Mouse (Mus musculus) hindbrain, embryonic 15.5 days (tissue): ENCODE measurements around the gene Dlx5. TPM values are rescaled to one million over a fixed set of nuclear protein-coding genes. Genes with fewer than 3 reads are reported as not detected.

Source experiments
- ATAC-seq: fragments of 200-750 bp; cut with Nextera tagmentation; 2 replicates; pipeline ENCODE4 v1.8.0; 2017; ENCODE audit warnings: low read depth, moderate number of reproducible peaks, moderate TSS enrichment; ENCODE audit not compliant: low FRiP score
- H3K27ac ChIP-seq: fragments of 300-500 bp; sonication (generic); replicated peaks from 2 replicates; pipeline ENCODE4 v1.5.1; 2015; ENCODE audit warnings: mild to moderate bottlenecking, inconsistent platforms
- H3K27me3 ChIP-seq: fragments of 300-500 bp; sonication (generic); 2 replicates; pipeline ENCODE4 v1.6.1; 2015; ENCODE audit warnings: control low read depth, inconsistent platforms
- H3K36me3 ChIP-seq: fragments of 300-500 bp; sonication (generic); 2 replicates; pipeline ENCODE4 v1.6.1; 2015; ENCODE audit warnings: control low read depth, inconsistent platforms
- H3K4me1 ChIP-seq: fragments of 300-500 bp; sonication (generic); replicated peaks from 2 replicates; pipeline ENCODE4 v1.6.1; 2015; ENCODE audit warnings: control low read depth, inconsistent platforms
- H3K4me2 ChIP-seq: fragments of 300-500 bp; sonication (generic); 2 replicates; pipeline ENCODE4 v1.6.1; 2015; ENCODE audit warnings: moderate library complexity, mild to moderate bottlenecking, inconsistent platforms
- H3K4me3 ChIP-seq: fragments of 300-500 bp; sonication (generic); 2 replicates; pipeline ENCODE4 v1.5.1; 2015; ENCODE audit warnings: mild to moderate bottlenecking, inconsistent platforms
- H3K9ac ChIP-seq: fragments of 300-500 bp; sonication (generic); 2 replicates; pipeline ENCODE4 v1.6.1; 2015; ENCODE audit warnings: inconsistent platforms
- H3K9me3 ChIP-seq: fragments of 300-500 bp; sonication (generic); 2 replicates; pipeline ENCODE4 v1.6.1; 2016; ENCODE audit warnings: control low read depth, inconsistent platforms
- WGBS: fragments of 180-500 bp; shearing (Covaris S2); methylation state at CpG from one replicate; pipeline ENCODE4 v1.1.7; 2015; 5-methylcytosine and 5-hydroxymethylcytosine counted together
- polyA plus RNA-seq: library from polyadenylated mRNA; unstranded; fragments of >200 nt; fragmentation: Nextera tagmentation; extraction: Ambion mirVana; gene quantifications from 2 replicates; pipeline ENCODE4 v1.2.1, GENCODE M21; 2015

Gene Dlx5
- polyA plus RNA-seq, 1 experiment from 2014 or later: 2.0 TPM

- Histone ChIP-seq H3K4me3 (no peak overlapping the region), H3K9me3 (no peaks in the 10 kb centered on the region), H3K36me3 (no peaks in the 10 kb centered on the region), H3K4me2 (no peak overlapping the region), H3K4me1 (no peaks in the 10 kb centered on the region), H3K9ac (no peak overlapping the region), H3K27ac (no peak overlapping the region), H3K27me3 (peaks cover 89% of the 10 kb centered on the region)
- WGBS: under 1% methylated on average over 24 of the region's 25 CpGs
- no peak; the same call in 1 of the 2 replicates for ATAC-seq
Measured at GRCm38 (mm10) chr6:6874073-6874771, 7.7 kb downstream of the Dlx5 start.

- Histone ChIP-seq H3K27ac (no peak overlapping the region), H3K36me3 (no peaks in the 10 kb centered on the region), H3K4me1 (no peaks in the 10 kb centered on the region), H3K27me3 (peaks cover 90% of the 10 kb centered on the region), H3K9me3 (no peaks in the 10 kb centered on the region), H3K9ac (no peak overlapping the region), H3K4me2 (no peak overlapping the region), H3K4me3 (no peak overlapping the region)
- no peak for ATAC-seq
- under 1% methylated on average over 19 of the region's 19 CpGs for WGBS
Measured at GRCm38 (mm10) chr6:6873476-6874072, 8.3 kb downstream of the Dlx5 start.

- Histone ChIP-seq H3K4me1 (no peaks in the 10 kb centered on the region), H3K27ac (no peak overlapping the region), H3K27me3 (peaks cover 89% of the 10 kb centered on the region), H3K9ac (no peak overlapping the region), H3K4me3 (no peak overlapping the region), H3K9me3 (no peaks in the 10 kb centered on the region), H3K36me3 (no peaks in the 10 kb centered on the region), H3K4me2 (no peak overlapping the region)
- WGBS: 3% methylated on average over 5 of the region's 5 CpGs
- ATAC-seq: no peak
Measured at GRCm38 (mm10) chr6:6872873-6873272, 9.0 kb downstream of the Dlx5 start.

GRCm38 (mm10) chr6:6871692-6872091 lies 10.2 kb downstream of the Dlx5 start:
- 5% methylated on average over 5 of the region's 5 CpGs for WGBS
- no peaks in the 10 kb centered on the region for H3K36me3 ChIP-seq
- H3K9ac ChIP-seq: no peak overlapping the region
- no peak overlapping the region for H3K4me2 ChIP-seq
- peaks cover 89% of the 10 kb centered on the region for H3K27me3 ChIP-seq
- H3K4me1 ChIP-seq: no peaks in the 10 kb centered on the region
- H3K9me3 ChIP-seq: no peaks in the 10 kb centered on the region
- no peak overlapping the region for H3K4me3 ChIP-seq
- ATAC-seq: no peak
- H3K27ac ChIP-seq: no peak overlapping the region

- no peaks in the 10 kb centered on the region for H3K4me1 ChIP-seq
- no peaks in the 10 kb centered on the region for H3K36me3 ChIP-seq
- ATAC-seq: no peak
- H3K27me3 ChIP-seq: peaks cover 89% of the 10 kb centered on the region
- no peaks in the 10 kb centered on the region for H3K9me3 ChIP-seq
- H3K4me3 ChIP-seq: no peak overlapping the region
- no peak overlapping the region for H3K4me2 ChIP-seq
- no peak overlapping the region for H3K27ac ChIP-seq
- H3K9ac ChIP-seq: no peak overlapping the region
- 2% methylated on average over 7 of the region's 7 CpGs for WGBS
Measured at GRCm38 (mm10) chr6:6870876-6871420, 10.9 kb downstream of the Dlx5 start.

- no peak overlapping the region for H3K27ac ChIP-seq
- peaks cover 90% of the 10 kb centered on the region for H3K27me3 ChIP-seq
- no peak for ATAC-seq
- H3K9me3 ChIP-seq: no peaks in the 10 kb centered on the region
- 0% methylated on average over 11 of the region's 11 CpGs for WGBS
- no peak overlapping the region for H3K4me2 ChIP-seq
- H3K36me3 ChIP-seq: no peaks in the 10 kb centered on the region
- no peak overlapping the region for H3K4me3 ChIP-seq
- H3K4me1 ChIP-seq: no peaks in the 10 kb centered on the region
- no peak overlapping the region for H3K9ac ChIP-seq
Measured at GRCm38 (mm10) chr6:6869961-6870800, 11.7 kb downstream of the Dlx5 start.

GRCm38 (mm10) chr6:6869041-6869685 lies 12.7 kb downstream of the Dlx5 start:
- H3K9ac ChIP-seq: no peak overlapping the region
- no peaks in the 10 kb centered on the region for H3K4me1 ChIP-seq
- H3K27ac ChIP-seq: no peak overlapping the region
- H3K36me3 ChIP-seq: no peaks in the 10 kb centered on the region
- H3K4me3 ChIP-seq: no peak overlapping the region
- ATAC-seq: no peak
- H3K27me3 ChIP-seq: peaks cover 92% of the 10 kb centered on the region
- no peaks in the 10 kb centered on the region for H3K9me3 ChIP-seq
- 3% methylated on average over 13 of the region's 13 CpGs for WGBS
- H3K4me2 ChIP-seq: no peak overlapping the region

GRCm38 (mm10) chr6:6867031-6867430 lies 14.9 kb downstream of the Dlx5 start:
- no peak for ATAC-seq

GRCm38 (mm10) chr6:6864441-6865440 lies 17.1 kb downstream of the Dlx5 start:
- no peaks in the 10 kb centered on the region for H3K36me3 ChIP-seq
- WGBS: 2% methylated on average over 36 of the region's 36 CpGs
- no peak for ATAC-seq
- H3K27me3 ChIP-seq: peaks cover 77% of the 10 kb centered on the region
- H3K4me2 ChIP-seq: no peak overlapping the region
- H3K27ac ChIP-seq: no peak overlapping the region
- peaks cover 17% of the 10 kb centered on the region for H3K4me1 ChIP-seq
- no peak overlapping the region for H3K4me3 ChIP-seq
- H3K9ac ChIP-seq: no peak overlapping the region
- H3K9me3 ChIP-seq: no peaks in the 10 kb centered on the region

More at GRCm38 (mm10) chr6:6867031-6867430, 14.9 kb downstream of the Dlx5 start:
- H3K9ac ChIP-seq: no peak overlapping the region
- H3K9me3 ChIP-seq: no peaks in the 10 kb centered on the region
- H3K36me3 ChIP-seq: no peaks in the 10 kb centered on the region
- WGBS: under 1% methylated on average over 9 of the region's 9 CpGs
- H3K4me3 ChIP-seq: no peak overlapping the region
- peaks cover 17% of the 10 kb centered on the region for H3K4me1 ChIP-seq
- H3K27ac ChIP-seq: no peak overlapping the region
- peaks cover 87% of the 10 kb centered on the region for H3K27me3 ChIP-seq
- no peak overlapping the region for H3K4me2 ChIP-seq

- no peaks in the 10 kb centered on the region for H3K9me3 ChIP-seq
- peaks cover 78% of the 10 kb centered on the region for H3K27me3 ChIP-seq
- H3K4me2 ChIP-seq: peak overlapping the region; percentile 62
- no peak overlapping the region for H3K27ac ChIP-seq
- no peaks in the 10 kb centered on the region for H3K36me3 ChIP-seq
- WGBS: under 1% methylated on average over 20 of the region's 21 CpGs
- peak overlapping the region; percentile 33 for H3K4me3 ChIP-seq
- H3K4me1 ChIP-seq: peaks cover 17% of the 10 kb centered on the region
- H3K9ac ChIP-seq: no peak overlapping the region
- peak; percentile 43; the same call in 1 of the 2 replicates for ATAC-seq
Measured at GRCm38 (mm10) chr6:6863955-6864354, 17.9 kb downstream of the Dlx5 start.
